Mouse (Mus musculus): ENCODE data around the gene Zfp692.
"Not testable (repeated sequence)": the region's sequence is repeated elsewhere in the genome, so short reads cannot be mapped to it uniquely, and the experiment has no call there.

Zfp692 gene

DNA sequence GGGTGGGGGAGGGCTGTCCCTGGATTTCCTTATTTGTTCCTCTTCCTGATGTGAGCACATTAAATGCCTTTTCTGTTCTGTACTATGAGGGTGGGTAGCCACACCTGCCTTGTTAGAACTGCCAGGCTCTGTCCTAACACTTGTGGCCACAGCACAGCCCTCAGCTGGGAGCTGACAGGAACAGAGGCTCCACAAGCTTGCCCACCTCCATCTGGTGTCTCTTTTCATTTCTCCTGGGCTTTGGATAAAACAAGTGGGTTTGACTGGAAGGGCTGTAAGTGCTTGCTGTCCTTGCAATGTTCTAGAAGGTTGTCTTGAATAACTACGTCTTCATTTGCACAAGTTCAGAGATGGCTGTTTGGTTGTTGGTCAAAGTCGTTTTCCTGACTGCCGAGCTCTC lies 48.1 kb downstream of the Zfp692 start:
- DNase-seq (ENCODE audit: low spot score), result no peak

DNA sequence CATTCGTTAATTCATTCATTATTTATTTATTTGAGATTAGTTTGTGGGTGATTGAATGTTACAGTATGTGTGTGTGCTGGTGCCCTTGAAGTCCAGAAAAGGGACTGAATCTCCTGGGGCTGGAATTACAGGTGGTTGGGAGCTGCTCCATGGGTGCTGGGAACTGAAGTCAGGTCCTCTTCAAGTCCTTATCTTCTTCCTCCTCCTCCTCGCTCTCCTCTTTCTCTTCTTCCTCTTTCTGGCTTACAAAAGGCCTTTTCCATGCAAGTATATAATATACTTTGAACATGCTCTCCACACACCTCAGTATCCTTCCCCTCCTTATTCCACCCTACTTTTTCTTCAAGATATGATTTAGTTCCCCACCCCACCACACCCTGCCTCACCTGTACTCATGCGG lies 50.2 kb downstream of the Zfp692 start:
- DNase-seq (ENCODE audit: low spot score), result no peak

DNA sequence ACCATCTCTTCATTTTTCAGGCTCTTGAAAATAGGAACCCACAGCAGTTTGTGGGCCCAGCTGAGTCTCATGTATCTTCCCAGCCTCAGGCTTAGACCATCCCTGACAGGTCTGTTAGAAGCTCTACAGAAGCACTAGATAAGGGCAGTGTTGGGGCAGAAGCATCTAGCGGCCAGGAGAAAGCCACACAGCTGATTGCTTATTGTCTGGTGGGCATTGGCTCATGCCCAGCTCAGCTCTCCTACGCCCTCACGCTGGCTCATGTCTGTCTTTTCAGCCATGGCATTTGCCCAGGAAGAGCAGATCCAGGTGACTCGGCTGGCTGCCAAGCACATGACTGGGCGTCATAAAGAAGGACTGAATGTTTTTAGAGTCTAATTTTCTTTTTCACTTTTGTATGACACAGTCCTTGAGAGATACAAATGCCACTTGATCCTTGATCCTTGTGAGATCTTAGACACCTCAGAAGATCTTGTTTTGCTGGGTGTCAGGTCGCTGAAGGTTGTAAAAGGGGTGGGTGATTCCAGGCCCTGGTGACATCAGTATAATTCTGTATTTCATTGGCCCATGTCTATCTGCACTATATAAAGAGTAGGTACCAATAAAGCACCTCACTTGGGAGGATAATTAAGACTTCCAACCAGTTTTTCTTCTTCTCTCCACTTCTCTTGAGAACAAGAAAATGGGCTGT lies 51.1 kb downstream of the Zfp692 start:
- no peak for DNase-seq (ENCODE audit: low spot score)

DNA sequence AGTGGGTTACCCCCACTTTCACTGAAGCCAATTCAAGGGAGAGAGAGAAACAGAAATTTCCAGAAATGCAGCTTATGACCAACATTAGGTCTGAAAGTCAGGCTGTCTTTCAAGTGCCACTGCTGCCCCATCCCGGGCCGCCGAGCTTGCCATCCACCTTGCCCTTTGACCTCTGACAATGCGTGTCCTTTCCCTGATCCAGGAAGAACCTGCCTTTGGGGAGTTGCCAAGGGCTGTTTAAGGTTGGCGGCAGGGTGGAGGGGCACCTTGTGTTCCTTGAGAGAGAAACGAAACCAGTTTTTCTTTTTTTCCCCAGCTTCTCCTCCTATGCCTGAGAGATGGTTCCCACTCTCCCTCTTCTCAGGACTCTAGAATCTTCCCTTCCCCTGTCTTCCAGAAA lies 55.7 kb downstream of the Zfp692 start:
- DNase-seq (ENCODE audit: low spot score), result not testable (repeated sequence)
